Mouse (Mus musculus): ENCODE results near the gene Gm49373.
A peak's percentile ranks its signal among the peaks of the same experiment; 100 is the strongest.

Gene Gm49373

DNA sequence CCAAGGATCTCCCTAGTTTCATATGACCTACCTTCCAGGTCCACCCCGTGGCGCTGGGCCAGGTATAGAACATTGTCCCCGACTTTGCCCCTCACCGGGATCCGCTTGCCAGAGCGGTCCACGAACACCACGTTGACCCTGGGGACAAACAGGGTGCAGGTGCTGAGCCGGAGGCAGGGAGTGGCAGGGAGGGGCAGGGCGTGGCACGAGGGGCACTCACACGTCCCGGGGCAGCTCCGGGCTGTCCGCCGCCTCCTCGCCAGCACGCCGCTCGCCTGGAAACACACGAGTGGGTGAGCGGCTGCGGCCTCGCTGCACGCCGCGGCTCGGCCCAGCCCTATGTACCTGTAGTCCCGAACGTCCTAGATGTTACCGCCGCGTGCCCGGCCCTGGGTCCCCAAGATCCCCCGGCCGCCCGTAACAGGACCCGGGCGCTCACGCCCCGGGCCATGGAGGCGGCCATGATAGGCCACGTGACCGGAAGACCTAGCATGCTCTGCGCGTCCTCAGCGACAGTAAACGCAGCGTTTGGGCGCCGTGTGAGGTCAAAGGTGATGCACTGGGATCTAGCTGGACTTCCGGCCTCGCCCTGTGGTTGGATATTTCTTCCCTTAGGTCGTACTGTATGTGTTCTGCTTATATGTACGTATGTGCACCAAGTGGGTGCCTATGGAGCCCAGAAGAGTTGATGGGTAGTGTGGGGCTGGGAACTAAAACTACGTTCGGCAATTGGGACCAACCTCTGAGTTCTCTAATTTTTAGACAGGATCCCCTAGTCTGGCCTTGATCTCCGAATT lies at the start of gene Gm49373, which contains the start of gene Fdx1l:
Gene Gm49373 (minus strand): TSS at position 53 of the 797 bp plus-strand sequence.
Gene Fdx1l (minus strand): TSS at position 571 of the 797 bp plus-strand sequence.
- peak; percentile 83 for DNase-seq

DNA sequence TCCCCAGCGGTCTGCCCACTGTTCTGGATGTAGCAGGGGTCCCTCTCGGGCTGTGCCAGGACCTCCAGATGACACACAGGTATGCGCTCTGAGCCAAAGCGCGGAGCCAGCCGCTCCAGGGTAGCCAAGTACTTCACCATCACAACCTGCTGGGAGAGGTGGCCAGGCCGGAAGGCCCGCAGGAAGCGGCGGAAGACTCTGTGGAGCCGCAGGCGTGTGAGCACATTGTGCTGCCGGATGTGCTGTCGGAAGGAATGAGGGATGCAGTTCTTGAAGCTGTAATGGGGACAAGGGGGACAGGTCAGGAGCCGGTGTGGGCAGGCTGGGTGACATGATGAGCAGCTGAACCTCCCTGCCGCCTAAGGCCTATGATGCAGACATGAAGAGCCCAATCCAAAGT lies 48.6 kb upstream of the Gm49373 start:
- DNase-seq: no peak

DNA sequence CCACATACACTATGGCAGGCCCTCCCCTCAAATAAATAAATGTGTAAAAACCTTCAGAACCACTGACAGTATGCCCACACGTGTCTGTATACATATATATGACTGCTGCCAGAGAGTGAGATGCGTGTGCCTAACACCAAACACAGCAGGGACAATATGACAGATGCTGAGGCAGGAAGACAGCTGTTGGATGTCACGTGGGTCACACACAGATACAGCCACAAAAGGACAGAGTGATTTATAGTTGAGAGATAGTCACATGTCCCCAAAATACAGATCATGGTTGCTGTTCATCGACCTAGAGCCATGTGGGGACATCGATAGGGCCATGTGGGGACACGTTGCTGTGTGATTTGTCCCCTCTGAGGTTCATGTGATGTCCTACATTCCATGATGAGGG lies 44.2 kb upstream of the Gm49373 start:
- no peak for DNase-seq

DNA sequence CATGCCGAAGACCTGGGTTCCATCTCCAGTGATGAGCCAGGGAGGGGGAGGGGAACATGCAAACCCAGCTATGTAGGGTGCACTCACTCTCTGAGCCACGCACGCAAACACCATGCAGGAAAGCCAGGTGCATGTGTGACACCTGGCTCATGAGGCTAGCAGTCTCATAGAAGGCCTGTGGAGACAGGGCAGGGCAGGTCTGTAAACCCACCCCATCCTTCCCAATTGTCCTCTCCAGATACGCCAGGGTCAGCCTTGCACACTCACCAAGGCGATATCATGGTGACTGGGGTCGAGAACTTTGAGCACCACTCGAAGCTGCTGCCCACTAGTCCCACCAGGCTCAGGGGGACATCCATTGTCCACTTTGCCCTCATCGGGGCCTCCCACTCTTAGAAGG lies 42.2 kb upstream of the Gm49373 start:
- DNase-seq: no peak

DNA sequence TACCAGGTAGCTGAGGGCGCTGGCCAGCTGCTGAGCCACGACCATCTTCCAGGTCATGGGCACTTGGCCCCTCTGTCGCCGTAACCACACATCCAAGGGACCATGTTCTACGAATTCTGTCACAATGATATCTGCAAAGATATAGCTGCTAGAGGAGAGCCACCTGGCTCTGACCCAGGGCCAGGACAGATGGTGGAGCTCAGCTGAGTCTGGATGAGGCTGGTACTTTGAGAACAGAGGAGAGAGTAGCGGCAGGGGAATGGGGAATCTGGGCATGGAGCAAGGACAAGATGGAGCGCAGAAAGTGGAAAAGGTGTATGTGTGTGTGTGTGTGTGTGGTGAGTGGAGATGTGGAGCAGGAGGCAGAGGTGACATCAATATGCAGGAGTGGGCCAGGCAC lies 41.3 kb upstream of the Gm49373 start:
- DNase-seq: no peak

DNA sequence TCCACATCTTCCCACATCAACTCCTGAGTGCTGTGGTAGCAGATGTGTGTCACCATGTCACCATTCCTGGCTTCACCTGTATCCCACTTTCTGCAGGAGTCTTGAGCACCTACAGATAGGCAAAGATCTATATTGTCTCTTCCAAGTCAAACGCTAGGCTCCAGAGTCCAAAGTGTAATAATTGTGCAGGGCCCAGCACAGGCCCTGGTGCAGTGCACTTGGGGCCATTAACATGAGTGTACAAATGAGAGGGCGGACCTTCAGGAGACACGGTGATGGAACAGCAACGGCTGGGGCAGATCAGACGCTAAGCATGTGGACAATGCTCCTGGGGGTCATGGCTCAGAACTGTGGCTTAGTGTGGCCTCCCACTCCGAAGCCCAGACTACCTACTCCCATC lies 40.9 kb upstream of the Gm49373 start:
- no peak for DNase-seq

DNA sequence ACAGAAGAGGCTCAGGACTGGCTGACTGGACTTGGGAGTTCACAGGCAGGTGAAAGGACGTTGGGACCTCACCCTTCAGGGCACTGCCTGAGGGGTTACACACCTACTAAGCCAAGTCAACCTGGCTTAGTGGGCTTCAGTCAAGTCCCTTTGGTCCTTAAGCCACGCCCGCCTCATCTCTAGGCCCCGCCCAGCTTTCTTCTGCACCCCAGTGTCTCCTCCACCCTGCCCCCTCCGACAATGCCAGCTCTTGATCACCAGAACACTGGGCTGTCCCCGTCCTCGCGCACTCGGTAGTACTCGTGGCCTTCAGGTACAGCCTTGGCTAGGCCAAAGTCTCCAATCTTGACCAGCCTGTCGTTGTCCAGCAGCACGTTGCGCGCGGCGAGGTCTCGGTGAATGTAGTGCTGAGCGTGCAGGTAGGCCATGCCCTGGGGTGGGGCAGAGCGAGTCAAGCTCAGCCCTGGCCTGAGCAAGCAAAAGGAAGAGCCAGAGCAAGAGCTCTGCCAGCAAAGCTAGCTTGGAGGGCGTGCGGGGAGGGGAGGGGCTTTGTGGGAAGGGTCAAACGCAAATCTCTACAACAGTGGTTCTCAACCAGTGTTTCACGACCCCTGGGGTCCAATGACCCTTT lies 34.8 kb upstream of the Gm49373 start:
- DNase-seq: no peak

DNA sequence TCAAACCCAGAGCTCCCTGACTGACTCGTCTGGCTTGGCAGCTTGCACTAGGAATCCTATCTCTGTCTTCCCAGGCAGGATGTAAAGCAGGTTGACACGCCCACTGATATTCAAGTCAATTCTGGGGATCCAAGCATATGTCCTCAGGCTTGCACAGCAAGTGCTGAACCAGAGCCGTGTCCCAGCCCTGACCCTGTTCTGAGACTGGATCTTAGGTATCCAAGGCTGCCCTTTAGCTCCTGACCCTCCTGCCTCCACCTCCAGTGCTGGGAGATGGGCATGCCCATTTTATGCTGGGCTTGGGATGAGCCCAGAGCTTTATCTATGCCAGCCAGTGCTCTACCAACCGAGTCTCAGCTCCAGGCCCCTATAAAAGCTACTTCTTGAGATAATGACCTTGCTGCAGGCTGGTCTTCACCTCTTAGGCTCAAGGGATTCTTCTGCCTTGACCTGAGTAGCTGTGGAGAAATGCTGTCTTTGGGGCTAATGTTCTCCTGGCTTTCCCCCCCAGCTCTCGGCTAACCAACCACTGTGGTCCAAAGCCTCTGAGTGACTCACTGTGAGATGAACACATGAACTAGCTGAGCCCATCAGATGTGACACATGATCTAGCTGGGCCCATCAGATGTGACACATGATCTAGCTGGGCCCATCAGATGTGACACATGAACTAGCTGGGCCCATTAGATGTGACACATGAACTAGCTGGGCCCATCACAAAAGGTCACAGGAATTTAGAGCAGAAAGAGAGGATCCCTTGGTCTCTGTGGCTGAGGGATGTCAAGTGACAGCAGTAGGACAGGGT lies 33.1 kb upstream of the Gm49373 start:
- no peak for DNase-seq

DNA sequence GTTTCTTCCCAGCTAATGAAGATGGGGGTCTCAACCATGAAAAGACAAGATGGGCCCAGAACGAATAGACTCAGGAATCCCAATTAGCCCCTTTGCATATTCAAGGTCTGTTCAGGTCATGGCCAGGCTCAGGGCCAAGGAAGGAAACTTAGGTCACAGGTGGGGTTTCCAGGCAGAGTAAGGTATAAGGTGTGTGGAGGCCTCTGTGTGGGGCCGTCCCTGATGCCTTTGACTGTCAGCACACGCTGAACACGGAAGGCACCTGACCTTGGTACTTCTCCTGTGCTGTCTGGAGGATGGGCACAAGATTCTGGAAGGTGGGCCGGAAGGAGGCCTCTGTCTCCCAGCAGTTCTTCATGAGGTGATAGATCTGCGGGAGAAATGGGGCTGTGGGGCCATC lies 31.9 kb upstream of the Gm49373 start:
- DNase-seq: no peak

DNA sequence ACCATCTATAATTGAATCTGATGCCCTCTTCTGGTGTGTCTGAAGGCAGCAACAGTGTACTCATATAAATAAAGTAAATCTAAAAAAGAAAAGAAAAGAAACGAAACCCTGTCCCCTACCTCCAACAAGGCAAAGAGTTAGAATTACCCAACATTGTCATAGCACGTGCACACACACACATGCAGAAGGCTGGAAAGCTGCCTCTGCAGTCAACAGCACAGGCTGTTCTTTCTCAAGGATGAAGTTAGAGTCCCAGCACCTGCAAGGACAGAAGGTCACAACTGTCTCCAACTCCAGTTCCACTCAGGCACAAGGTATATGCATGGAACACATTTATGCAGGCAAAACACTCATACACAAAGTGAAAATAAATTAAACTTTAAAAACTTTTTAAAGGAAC lies 29.2 kb upstream of the Gm49373 start:
- no peak for DNase-seq

DNA sequence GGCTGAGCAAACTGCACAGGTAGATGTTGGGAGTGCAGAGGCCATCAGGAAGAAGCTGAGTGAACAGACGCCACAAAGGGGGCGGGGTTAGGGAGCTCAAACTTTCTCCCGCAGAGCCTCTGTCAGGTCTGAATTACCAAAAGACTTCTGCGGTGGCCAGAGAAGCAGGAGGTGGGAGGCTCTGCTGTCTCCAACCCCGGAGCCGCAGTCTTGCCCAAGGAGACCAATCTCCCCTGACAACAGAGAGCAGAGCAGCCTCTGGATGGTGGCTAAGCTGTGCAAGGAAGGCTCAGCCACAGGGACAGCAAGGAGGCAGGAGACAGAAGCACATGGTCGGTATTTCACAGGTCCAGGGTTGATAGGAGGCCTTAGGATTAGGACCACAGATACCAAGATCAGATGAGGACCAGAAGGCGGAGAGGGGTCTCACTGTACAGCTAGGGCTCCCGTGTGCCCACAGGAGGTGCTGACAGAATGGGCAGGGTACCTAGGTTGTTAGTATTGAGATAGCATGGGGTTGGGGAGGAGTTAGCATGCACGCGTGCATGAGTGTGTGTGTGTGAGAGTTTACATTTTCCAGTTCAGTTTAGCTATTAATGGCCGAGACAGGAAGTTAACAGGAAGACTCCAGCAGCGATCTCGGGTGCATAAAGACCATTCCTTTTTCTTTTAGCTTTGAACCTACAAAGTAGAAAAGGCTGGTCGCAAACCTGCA lies 27.7 kb upstream of the Gm49373 start:
- DNase-seq: no peak

DNA sequence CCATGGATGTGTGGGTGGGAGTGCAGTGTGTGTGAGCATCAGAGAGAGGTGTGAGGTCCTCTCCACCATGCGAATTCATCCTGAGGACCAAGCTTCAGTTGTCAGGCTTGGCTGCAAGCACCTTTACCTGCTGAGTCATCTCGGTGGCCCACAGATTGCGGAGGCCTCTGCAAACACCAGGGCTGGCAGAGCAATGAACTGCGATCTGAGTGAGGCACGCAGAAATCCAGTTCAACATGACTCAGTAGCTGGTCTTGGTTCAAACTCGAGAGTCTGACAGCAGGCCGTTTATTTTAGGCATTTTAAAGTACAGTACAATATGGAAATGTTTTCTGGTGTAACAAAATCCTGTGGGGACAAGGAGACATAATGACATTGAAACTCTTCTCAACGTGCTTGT lies 24.9 kb upstream of the Gm49373 start:
- no peak for DNase-seq

DNA sequence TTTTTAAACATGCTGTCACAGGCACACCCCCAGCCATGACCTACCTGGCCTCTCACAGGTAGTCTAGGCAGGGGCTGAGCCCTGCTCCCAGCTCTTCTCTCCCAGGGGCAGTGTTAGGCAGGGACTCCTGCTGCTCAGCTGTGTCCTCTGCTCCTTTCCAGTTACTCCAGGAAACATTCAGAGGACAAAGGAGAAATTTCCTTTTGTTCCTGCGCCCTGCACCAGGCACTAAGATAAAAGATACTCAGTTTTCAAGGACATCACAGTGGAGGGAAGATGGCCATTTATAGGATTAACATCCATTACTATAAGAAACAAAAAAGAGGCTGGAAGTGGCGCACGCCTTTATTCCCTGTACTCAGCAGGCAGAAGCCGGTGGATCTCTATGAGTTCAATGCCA lies 23.1 kb upstream of the Gm49373 start:
- no peak for DNase-seq

DNA sequence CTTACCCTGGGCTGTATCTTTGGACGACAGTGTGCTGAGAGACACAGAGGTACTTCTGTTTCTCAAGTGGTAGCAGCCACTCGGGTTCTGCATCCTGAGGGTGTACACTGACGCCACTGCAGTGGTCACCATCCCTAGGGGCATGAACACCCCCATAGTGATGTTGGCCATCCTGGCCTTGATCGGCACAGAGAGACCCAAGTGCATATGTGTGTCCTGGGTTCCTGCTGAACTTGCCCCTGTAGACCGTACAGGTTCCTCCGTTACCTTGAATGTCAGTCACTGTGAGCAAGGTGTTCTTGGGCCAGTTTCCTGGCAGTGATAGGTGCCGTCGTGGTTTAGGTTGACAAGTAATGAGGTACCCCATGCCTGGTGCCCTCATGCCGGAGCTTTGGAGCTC lies 20.5 kb upstream of the Gm49373 start:
- no peak for DNase-seq

DNA sequence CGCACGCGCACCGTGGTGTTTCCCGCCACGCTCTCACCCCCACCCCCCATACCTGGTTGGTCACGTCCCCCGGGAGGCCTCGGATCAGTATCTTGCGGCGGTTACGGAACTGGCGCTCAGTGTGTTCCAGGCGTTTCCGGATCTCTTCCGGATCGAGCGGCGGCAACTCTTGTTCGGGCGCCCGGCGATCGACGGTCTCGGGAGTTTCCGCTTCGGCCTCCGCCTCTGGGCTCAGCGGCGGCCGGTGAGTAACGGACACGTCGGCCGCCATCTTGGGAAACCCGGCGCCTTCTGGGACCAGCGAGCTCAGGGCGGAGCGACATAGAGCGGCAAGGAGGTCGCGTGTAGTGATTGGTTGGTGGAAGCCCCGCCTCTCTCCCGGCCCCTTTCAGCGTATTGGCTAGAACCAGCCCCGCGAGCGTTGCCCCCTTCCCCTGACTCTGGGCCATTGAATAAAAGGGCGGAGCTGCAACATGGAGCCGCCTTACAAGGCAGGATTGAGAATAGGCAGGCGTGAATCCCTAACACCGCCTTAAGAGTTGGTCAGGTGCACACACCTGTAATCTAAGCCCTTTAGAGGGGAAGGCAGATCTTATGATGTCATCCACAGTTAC lies 18.9 kb upstream of the Gm49373 start, which contains the start of the genes Gm38431 and Raver1:
Gene Gm38431 (minus strand): TSS at position 291 of the 614 bp plus-strand sequence.
Gene Raver1 (minus strand): TSS at position 302 of the 614 bp plus-strand sequence.
- DNase-seq: peak; percentile 97

DNA sequence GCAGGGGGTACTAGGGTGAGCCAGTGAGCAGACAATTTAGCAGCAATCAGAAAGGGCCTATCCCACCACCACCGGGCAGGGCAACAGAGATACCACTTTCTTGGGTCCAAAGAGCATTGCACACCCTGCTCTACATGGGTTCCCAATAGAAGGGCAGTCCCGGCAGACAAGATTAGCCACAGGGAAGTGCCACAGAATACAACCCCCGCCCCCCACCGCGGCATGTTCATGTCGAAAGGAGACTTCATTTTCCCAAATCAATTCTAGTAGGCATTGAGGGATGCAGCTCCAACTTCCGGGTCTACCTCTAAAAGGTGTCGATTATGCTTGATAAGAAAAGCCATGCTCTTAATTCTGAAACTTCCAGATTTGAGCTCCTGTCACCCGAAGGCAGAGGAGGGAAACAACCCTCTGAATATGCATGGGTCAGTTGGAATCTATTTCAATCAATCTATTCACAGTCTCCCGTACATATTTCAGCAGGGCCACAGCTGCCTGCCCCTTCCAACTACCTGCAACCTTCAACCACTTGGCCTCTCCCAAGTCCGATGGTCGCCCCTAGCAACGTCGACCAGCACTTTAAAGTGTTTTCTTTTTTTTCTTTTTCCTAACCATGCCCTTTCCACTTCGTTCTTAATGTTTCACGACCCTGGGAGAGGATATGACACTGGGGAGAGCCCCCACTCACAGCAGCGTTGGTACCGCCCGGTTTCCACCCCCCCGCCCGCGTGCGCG lies 18.2 kb upstream of the Gm49373 start:
- DNase-seq: peak; percentile 30

DNA sequence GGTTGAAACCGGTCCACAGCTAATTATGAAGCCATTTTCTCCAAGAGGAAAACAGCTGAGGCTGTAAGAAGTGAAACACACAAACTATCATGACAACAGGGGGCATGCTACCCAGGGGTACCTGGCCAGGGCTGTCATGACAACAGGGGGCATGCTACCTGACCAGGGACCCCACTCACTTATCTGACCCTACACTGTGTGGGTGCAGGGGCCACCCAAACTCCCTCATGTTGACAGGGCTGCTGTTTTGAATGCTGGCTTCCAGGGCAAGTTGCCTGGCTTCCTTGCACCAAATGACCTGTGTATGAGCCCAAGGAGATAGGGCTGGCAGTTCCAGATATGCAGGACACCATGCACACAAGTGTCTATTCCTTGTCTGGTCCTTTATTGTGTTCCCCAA lies 17.6 kb upstream of the Gm49373 start:
- no peak for DNase-seq

DNA sequence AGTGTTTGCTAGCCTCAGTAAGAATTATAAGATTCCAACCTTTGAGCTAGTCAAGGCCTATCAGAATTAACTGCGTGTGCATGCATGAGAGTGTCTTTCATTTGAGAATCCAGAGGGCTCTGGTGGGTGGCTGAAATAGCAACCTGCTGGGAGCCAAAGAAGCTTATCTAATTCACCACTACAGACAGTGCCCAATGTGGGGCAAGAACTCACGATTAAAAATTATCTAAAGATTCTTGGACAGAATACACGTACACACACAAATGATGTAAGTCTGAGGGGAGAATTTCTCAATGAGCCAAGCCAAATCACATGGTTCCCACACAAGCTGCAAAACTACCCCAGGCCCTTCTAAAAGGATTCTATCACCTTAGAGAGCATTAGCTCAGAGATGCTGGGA lies 10.4 kb upstream of the Gm49373 start:
- DNase-seq: no peak

DNA sequence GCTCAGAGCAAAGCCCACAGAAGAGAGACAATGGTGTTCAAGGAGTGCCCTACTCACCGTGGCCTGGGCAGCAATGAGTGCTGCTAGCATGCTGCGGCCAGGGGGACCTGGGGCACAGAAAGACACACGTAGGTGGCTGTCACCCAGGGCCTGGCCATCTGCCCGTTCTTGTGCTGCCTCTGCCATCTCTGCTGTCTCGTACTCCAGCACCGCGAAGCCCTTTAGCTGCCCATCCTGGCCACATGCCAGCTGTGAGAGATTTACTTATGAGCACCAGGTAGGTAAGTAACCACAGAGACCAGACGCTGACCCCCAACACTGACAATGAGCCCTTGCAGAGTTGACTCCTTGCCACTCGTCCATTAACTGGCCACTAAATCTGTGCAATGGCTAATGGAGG lies 8.2 kb upstream of the Gm49373 start:
- DNase-seq: no peak

DNA sequence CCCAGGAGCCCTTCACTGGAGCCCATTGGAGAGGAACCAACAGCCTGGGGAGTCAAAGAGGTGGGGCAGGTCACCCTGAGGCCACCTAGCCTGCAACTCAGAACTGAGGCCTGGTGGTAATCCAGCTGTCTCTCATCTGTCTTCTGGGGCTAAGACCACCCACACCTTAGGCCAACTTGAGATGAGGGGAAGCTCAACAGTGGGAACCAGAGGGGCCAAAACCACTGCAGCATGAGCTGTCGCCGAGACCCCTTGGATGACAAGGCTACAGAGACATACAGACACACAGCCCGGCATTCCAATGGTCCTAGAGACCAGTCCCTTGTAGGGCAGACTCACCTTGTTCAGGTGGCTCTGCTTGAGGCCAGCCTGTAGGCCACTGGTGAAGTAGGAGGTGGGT lies 2.7 kb upstream of the Gm49373 start:
- no peak for DNase-seq

DNA sequence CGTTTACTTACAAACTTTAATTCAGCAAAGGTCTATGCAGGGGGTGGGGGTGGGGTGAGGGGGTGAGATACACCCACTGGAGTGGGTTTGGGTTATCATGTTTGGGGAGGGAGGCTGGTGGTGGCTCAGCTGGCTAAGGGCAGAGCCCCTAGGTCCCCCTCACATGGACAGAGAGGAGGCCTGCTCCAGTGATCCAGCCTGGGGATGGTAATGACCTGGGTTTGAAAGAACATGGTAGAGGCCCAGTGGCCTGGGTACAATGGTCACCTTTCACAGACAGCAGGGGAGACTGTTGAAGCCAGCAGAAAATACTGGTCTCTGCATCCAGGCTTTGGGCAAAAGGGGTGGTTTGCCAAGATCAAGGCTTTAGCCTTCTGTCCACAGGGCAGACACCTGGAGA lies 1.3 kb upstream of the Gm49373 start:
- DNase-seq: no peak

DNA sequence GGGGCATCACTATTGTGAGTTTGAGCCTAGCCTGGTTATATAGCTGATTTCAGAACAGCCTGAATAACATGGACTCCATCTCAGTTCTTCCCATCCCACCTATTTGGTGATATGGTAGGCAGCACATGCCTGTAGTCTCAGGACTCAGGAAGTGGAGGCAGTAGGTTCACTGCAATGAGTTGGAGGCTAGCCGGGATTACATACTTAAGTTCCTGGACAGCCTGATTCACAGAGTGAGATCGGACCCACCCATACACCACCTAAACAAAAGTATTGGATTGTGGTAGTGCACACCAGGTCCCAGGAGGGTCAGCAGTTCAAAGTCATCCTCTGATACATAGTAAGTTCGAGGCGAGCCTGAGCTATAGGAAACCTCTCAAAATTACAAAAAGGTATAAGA lies 255 bp downstream of the Gm49373 start:
- DNase-seq: no peak
